Mouse (Mus musculus) adrenal gland, postnatal 25 days (tissue): ENCODE measurements around the gene Oas1f. TPM values are rescaled to one million over a fixed set of nuclear protein-coding genes. Genes with fewer than 3 reads are reported as not detected.
"Not testable (repeated sequence)": the region's sequence is repeated elsewhere in the genome, so short reads cannot be mapped to it uniquely, and the experiment has no call there.

Experiments
- DNase-seq: peaks from one replicate; pipeline ENCODE4 v3.0.0; 2021; ENCODE audit warnings: mixed read lengths
- total RNA-seq: library from RNA; stranded (reverse); gene quantifications from 2 replicates; pipeline ENCODE4 v1.2.3, GENCODE M21; 2021

Oas1f gene
- total RNA-seq, 1 experiment from 2014 or later = not detected

GRCm38 (mm10) chr5:120871469-120871868, 24.3 kb downstream of the Oas1f start:
- DNase-seq = no peak

GRCm38 (mm10) chr5:120876839-120877238, 29.7 kb downstream of the Oas1f start:
- not testable (repeated sequence) for DNase-seq

- not testable (repeated sequence) for DNase-seq
Measured at GRCm38 (mm10) chr5:120877407-120877806, 30.2 kb downstream of the Oas1f start.

DNA sequence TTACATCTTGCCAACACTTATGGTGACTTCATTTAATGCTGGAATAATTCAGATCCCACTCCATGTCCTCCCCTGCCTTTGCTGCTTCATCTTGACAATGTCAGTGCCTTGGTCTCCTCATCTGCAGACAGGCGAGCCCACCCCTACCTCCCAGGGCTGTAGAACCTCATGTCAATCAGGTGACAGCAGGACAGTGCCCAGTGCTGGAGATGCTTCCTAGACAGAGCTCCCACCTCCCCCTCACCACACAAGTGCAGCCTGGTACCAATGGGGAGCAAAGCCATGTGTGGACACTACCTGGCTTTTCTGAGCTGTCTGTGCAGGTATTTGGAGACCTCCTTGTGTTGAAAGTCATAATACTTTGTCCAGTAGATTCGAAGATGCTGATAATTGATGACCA, 31.6 kb downstream of the Oas1f start:
- not testable (repeated sequence) for DNase-seq

DNA sequence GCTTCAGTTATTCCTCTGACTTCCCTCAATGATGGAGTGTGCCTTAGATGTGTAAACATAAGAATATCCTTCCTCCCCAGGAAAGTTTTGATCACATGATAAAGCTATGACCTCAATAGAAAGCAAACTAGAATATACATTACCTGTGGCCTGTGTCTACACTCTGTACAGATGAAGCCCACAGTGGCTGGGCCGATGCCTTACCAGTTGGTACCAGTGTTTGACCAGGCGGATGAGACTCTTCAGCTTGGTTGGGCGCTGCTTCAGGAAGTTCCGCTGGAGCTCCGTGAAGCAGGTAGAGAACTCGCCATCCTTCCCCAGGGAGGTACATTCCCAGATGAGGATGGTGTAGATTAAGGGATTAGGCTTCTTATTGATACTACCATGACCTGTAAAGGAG, 34.5 kb downstream of the Oas1f start:
- DNase-seq = not testable (repeated sequence)

DNA sequence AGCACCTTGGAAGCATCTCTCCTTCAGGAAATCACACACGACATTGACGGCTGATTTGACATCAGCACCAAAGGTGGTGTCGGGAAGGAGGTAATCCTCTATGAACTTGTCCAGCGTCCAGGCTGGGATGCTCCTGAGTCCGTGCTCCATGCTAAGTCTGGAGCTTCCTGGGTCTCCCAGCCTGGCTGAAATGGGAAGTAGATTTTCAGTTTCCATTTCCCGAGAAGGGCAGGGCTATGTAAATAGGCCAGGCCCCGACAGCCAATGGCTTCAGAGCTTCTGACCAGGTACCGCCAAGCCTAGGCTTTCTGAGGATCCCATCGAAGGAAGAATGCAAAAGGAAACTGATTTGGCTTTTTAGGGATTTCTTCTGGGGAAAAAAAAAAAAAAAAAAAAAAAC, 40.2 kb downstream of the Oas1f start, which contains the start of gene Oas1g:
Oas1g (minus strand) TSS at position 201 of the 400 bp plus-strand sequence.
- DNase-seq = not testable (repeated sequence)

GRCm38 (mm10) chr5:120887831-120888230, 40.7 kb downstream of the Oas1f start:
- DNase-seq = no peak

DNA sequence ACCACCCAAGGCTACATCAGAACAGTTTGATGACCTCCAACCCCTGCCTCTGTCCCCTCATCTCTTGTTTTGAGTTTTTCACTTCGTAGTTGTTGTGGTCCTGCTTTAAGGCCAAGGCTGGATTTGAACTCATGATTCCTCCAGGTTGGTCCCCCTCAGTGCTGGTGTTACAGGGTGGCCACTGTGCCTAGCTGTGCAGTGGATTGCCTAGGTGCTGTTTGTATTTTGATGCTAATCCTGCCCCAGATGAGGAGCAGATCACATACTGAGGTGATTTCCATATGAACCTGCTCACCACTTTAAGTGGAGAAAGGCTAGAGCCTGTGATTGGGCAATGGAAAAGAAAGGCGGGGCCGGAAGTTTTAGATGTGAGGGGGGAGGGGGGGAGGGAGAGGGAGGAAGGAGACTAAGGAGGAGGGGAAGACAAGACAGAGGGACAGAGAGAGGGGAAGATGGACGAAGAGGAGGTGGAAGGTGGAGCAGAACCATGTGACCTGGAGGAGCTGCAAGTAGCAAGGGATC, 41.2 kb downstream of the Oas1f start:
- DNase-seq = not testable (repeated sequence)

DNA sequence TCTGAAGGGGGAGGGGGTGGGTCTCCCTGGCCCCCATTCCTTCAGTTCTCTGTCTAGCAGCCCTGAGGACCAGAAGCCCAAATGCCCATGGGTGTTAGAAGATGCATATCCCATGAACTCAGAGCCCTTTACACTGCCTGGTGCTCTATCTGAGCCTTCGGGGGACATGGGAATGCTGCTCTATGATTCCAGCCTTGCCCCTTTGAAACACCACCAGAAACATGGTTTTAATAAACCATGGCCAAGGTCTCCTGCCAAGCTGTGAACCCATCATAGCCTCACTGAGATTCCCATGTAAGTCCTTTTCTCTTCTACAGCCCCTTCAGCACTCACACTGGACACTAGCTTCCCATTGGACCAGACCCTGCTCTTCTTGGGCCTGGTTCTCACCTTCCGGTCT, 42.9 kb downstream of the Oas1f start:
- DNase-seq = no peak

DNA sequence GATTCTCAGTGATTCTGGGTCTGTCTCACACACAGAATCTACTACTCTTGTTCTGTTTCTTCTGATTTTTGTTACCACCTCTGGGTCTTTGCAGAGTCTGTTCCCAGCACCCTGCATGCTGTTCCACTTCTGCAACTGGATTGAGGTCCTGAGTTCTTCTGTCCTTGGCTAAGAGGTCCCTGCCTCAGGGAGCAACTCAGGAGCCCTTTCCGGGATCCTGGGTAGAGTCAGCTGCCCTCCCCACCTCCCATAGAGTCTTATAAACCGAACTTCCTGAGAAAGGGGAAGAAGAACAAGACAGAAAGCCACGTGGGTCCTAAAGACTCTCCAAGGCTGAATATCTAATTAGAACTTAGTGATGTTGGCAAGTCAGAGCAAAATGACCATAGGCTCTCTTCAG, 43.8 kb downstream of the Oas1f start:
- no peak for DNase-seq

GRCm38 (mm10) chr5:120891566-120892242, 44.5 kb downstream of the Oas1f start:
- not testable (repeated sequence) for DNase-seq

- no peak for DNase-seq
Measured at GRCm38 (mm10) chr5:120892243-120892660, 45.1 kb downstream of the Oas1f start.

DNA sequence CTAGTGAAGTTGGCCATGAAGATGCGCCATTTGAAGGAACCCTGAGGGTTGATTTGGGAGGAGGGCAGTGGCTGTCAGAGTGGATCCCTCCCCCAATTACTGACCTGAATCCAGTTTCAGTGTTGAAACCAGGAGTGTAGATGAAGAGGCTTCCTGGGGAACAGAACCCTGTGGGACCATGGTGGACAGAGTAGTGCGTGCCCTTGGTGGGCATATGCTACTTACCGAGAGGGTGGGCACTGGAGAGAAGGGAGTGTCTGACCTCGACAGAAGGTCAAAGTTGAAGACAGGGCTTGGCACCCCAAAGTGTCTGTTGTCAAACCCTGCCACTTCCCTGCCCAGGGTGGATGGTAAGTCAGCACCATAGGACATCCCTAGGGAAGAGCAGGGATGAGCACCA, 46.7 kb downstream of the Oas1f start:
- DNase-seq = not testable (repeated sequence)

GRCm38 (mm10) chr5:120894692-120895091, 47.5 kb downstream of the Oas1f start:
- not testable (repeated sequence) for DNase-seq

GRCm38 (mm10) chr5:120895231-120895900, 48.2 kb downstream of the Oas1f start:
- no peak for DNase-seq

DNA sequence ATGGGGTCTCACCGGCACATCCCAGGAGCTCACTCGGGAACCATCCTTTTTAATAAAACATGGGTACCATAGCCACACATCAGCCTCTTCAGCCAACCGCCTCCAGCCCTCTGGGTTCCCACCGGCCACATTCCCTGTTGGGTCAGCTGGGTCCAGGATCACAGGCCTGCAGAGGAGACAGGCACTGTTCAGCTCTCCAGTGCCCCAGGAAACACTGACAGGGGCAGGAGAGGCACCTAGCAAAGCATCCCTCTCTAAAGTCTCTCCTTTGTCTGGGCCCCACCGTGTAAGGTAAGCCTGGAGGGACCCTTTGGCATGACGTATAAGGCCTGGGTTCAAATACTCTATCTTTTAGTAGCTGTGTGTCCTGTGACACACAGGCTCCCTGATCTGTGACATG, 51.1 kb downstream of the Oas1f start:
- DNase-seq = no peak

- no peak for DNase-seq
Measured at GRCm38 (mm10) chr5:120898726-120899125, 51.6 kb downstream of the Oas1f start.

GRCm38 (mm10) chr5:120900666-120901065, 53.5 kb downstream of the Oas1f start:
- no peak for DNase-seq

- no peak for DNase-seq
Measured at GRCm38 (mm10) chr5:120902056-120902455, 54.9 kb downstream of the Oas1f start.

DNA sequence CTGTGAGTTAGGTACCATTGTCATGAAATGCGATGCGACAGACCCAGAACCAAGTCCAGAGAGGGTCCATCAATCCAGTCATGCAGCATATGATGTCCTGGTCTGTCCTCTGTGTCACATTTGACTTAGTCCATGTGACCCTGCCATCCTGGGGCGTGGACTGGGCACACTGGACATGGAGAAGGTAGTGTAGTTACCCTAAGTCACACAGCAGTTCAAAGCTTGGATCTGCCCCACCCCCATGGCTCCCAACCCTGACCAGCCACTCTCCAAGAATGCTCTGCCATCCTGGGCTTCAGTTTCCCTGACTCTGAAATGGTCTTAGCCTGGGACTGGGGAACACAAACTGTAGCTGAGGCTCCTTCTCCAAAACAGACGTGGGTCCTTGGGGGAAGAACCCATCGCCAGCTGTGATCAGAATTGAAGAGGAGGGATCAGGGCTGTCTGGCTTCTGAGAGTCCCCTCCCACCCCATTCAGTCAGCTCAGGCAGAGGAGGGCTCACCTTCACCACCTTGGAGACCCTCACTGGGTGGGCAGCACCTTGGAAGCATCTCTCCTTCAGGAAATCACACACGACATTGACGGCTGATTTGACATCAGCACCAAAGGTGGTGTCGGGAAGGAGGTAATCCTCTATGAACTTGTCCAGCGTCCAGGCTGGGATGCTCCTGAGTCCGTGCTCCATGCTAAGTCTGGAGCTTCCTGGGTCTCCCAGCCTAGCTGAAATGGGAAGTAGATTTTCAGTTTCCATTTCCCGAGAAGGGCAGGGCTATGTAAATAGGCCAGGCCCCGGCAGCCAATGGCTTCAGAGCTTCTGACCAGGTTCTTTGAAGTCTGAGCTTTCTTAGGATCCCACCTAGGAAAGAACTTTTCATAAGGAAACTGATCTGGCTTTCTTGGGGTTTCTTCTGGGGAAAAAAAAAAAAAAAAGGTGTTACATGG, 59.9 kb downstream of the Oas1f start, which contains the start of gene Oas1a:
Oas1a (minus strand) TSS at position 731 of the 943 bp plus-strand sequence.
- DNase-seq = not testable (repeated sequence)
